Mouse (Mus musculus) retina, postnatal 7 days (tissue): ENCODE measurements around the gene Olfr288.

Experiments used
- DNase-seq: peaks from one replicate; pipeline ENCODE4 v3.0.0-alpha.2; 2012; ENCODE audit warnings: low read depth, low spot score

The Olfr288 gene

DNA sequence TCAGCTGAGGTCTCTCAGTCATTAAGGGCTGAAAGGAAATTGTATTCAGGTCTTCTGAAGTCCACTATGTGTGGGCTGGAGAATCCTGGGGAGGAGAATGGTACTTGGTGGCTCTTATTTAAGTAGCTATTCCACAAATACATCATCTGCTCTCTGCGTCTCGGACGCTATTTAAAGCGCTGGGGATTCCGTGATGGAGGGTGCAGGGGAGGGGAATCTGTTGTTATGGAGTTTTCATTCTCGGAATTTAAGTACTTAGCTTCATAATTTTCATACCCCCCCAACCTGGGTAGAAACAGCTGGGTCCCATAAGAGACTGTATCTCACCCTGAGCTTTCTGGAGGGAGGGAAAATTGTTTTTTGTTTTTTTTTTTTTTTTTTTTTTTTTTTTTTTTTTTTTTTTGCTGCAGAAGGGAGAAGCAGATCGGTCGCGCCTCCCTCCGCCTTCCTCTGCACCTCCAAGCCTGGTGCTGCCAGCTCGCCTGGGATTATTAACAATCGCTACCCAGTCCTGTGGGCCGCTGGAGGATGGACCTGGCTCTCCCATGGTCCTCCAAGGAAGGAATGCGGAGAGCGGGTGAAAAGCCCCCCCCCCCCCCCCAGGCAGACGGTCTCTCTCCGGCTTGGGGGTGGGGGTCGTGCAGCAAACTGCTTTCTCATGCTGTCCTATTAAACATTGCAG lies 28.2 kb downstream of the Olfr288 start, which contains the start of gene Ccdc184:
Gene Ccdc184 (plus strand): TSS at position 196 of the 682 bp plus-strand sequence.
- no peak for DNase-seq

GRCm38 (mm10) chr15:98165525-98165924 lies 29.8 kb downstream of the Olfr288 start, which contains the start of gene Asb8:
Gene Asb8, minus strand, starts transcription at chr15:98165625.
- no peak for DNase-seq

DNA sequence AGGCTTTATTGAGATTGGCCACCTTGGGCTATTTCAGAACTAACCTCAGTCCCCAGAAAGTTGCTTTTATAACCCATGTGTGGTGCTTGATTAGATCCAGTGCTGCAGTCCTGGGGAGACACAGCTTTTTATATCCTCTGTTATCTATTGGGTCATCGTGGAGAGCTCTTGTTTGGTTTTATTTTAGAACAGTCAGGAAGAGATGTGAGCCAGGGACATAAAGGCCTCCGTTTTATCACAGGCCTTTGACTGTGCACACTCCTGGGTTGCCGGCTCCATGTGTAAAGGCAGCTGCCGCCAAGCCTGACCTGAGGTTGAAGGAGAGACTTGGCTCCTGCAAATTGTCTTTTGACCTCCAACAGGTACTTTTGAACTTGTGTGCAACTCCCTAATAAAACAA lies 32.8 kb downstream of the Olfr288 start:
- DNase-seq, result no peak

DNA sequence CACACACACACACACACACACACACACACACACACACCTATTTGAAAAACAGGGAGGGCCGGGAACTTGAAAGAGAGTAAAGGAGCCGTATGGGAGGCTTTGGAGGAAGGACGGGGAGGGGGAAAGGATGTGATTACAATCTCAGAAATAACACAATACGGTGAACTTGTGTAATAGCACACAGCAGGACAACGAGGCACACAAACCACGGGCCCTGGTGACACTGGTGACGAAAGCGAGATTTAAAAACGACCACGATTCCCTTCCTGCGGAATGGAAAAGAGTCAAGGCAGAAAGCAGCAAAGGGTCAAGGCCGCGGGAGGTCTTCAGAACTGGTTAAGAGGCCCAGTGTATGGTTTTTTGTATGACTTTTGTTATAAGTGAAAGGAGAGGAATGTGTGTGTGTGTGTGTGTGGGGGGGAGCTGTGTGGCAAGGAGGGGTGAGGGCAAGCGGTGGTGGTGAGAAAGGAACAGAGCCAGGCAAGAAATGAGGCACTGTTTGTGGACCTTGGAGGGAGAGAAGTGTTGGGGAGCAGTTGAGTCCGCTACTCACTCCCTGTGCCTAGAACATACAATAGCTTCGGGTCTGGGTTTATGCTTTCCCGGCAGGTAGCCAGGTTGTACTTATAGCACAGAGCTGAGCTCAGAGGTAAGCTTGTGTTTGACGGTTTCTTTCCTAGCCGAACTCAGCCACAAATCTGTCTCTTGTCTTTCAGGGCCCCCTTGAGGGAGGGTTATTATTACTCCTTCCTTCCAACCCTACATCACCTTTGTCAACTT lies 34.1 kb downstream of the Olfr288 start:
- DNase-seq, result no peak

- no peak for DNase-seq
These were observed 38.1 kb downstream of the Olfr288 start for GRCm38 (mm10) chr15:98157253-98157652.

GRCm38 (mm10) chr15:98155944-98156343 lies 39.4 kb downstream of the Olfr288 start:
- DNase-seq, result no peak

DNA sequence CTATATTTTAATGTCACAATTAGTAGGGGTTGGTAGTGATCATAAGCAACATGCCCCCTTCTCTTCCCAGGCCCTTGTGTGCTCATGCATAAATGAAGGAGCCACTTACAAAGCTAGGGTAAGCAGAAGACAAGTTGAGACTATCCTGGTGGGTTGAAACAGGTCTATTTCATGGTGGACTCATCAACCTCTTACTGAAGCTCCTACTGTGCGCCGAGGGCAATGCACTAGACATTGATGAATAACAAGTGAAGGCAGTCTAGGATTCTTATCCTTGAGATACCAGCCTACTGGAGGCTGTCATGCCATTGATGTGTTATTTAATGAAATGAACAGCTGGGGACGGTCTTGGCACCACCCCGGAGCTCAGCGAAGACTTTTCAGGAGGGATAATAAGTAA lies 40.1 kb downstream of the Olfr288 start:
- no peak for DNase-seq

GRCm38 (mm10) chr15:98154631-98155030 lies 40.7 kb downstream of the Olfr288 start:
- DNase-seq, result no peak

DNA sequence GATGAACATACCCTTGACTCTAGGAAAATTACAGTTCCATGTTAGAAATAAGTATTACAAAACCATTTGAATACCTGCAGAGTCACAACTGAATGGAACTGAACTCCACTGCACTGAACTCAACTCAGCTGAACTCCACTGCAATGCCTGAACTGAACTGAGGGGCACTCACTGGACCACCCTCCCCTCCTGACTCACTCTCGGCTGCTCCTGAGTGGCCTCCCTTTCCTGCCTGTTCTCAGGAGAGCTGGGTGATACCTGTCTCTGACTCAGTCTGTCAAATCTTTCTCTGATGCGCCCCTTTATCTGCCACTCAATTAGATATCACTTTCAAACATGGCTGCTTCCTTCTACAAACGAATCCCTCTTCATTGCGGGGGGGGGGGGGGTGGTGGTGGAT lies 41.2 kb downstream of the Olfr288 start:
- no peak for DNase-seq

GRCm38 (mm10) chr15:98153625-98154024 lies 41.7 kb downstream of the Olfr288 start:
- DNase-seq, result no peak

DNA sequence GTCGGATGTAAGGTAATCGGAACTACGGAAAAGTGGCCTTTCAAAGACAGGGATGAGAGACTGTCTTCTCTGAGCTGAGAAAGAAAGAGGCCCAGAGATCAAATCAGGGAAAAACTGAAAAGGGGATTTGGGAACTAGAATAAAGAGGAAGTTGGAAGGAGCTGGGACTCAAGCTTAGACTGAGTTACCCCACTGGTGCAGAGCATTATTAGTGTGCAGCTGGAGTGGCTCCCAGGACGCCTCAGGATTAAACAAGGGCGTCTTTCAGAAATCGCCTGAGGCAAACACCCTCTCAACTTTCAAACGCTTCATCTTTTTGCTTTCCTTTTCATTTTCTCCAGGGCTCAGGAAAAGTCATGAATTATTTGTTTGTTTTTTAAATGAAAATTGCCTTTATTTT lies 42.4 kb downstream of the Olfr288 start:
- DNase-seq, result no peak

- no peak for DNase-seq
These were observed 46.2 kb downstream of the Olfr288 start for GRCm38 (mm10) chr15:98149166-98149602.

GRCm38 (mm10) chr15:98148356-98148755 lies 47.0 kb downstream of the Olfr288 start:
- no peak for DNase-seq

DNA sequence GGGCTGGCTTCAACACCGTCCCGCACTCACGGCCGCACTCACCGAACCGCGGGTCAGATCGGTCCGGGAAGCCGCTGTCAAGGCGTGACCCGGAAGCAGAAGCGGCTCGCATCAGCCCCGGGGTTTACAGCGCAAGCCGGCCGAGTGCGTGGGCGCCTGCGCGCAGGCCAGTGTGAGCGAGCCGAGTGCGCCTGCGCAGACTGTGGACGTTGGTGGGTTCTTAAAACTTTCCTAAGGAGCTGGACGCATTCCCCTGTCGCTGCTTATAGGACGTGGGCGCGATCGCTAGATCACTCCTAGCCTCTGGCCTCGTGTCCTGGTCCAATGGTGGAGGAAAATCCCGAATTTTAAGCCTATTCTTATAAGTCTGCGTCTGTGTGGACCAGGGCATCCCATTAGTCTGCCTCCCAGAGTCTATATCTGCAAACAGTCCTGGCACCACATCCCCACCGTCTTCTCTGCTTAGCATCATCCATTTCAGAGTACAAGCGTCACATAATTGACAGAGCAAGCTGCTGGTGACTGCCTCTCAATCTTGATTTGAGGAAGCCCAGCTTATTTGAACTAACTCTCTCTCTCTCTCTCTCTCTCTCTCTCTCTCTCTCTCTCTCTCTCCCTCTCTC lies 49.7 kb downstream of the Olfr288 start:
- peak; percentile 88 for DNase-seq

DNA sequence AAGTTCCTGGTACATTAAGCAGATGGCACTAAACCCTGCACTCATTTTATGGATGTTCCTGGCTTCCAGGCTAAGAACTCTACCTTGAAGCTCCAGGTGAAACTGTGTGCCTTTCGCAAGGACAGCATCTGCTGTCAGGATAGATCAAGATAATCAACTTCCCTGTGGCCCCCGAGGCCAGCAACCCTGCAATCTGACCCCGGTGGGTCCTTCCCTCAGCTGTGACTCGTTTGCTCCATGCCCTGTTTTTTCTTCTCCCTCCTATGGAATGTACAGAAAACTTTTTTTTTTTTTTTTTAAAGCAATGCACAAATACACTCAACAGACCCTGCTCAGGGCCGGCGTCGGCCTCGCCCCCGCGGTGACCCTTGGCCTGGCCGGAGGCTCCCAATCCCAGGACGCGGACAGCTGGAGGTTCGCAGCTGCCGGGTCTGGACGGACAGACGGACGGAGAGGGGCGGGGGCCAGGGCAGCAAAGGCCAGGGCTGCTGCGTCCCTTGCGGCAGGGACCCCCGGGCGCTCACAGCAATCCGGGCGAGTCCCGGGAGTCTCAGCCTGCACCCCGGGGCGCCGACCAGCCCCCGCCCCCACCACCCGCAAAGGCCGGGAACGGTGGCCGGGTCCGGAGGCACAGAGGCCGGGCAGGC lies 50.4 kb downstream of the Olfr288 start:
- no peak for DNase-seq

GRCm38 (mm10) chr15:98142515-98142914 lies 52.8 kb downstream of the Olfr288 start:
- no peak for DNase-seq

DNA sequence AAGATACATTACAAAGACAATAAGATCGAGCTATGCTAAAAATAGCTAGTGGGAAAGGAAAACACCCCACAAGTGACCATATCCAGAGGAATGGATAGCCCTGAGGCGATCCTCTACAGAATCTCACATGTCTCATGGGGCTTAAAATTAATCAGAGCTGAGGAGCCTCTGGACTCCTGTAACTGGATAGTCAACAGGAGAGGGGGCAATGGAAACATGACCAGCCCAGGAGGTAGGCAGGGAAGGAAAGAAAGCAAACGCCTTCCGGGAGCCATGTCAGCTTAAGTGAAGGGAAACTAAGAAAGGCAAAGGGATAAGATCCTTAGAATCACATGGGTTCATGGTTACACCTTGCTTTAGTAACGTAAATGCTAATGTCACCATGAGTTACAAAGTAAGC lies 54.5 kb downstream of the Olfr288 start:
- DNase-seq, result no peak

DNA sequence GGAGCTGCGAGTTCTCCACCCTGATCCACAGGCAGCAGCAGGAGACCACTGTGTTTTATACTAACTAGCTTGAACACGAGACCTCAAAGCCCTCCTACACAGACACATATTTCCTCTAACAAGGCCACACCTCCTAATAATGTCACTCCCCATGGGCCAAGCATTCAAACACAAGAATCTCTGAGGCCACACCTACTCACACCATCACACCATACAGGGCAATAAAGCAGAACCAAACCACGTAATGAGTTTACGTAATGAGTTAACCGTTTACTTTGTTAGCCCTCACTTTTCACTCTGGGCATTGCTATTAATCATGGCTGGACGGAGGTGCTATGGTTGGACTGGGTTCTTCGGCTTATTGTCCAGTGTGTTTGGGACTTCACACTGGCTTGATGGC lies 55.6 kb downstream of the Olfr288 start:
- no peak for DNase-seq

DNA sequence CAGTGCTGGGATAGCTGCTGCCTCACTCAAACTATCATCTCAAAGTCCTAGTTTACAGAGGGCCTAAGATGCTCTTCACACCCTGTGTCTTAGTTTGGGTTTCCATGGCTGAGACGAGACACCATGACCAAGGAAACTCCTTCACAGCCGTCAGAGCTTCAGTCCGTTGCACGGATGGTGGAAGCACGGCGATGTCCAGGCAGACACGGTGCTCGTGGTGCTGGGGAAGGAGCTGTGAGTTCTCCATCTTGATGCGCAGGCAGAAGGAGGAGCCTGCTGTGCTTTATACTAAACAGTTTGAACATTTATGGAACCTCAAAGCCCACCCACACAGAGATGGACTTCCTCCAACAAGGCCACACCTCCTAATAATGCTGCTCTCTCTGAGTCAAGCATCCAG lies 58.5 kb downstream of the Olfr288 start:
- DNase-seq, result no peak
